Mouse (Mus musculus) left cerebral cortex, postnatal 36 days (tissue): ENCODE results near the gene Eif3a. TPM values are rescaled to one million over a fixed set of nuclear protein-coding genes. Genes with fewer than 3 reads are reported as not detected.

Experiments
- microRNA-seq: library from miRNA; unstranded; fragments of <30 nt; microRNA quantifications from one replicate; pipeline ENCODE4 v1.2.0, GENCODE M21; 2022
- total RNA-seq, 2 experiments: library from RNA; stranded (reverse); gene quantifications; 2 replicates each; pipeline ENCODE4 v1.2.3; 2021

The Eif3a gene
- total RNA-seq, 2 experiments from 2014 or later: 78.5 to 102 TPM

Small RNAs within 50 kb of the gene (microRNA-seq; reads per million reads assigned to microRNA genes)
- gene mmu-mir-3084-1: not detected

Other genes with a start within 250 kb of the Eif3a start
- gene Cacul1, start 209.6 kb downstream of the Eif3a start, total RNA-seq: 10 to 100 TPM; 45.6 to 54.5 TPM
- 10 to 100 TPM; 22.3 to 23.4 TPM for gene Nanos1, start 34.7 kb downstream of the Eif3a start, total RNA-seq
- 10 to 100 TPM; 38.0 to 47.4 TPM for gene Fam45a, start 20.9 kb upstream of the Eif3a start, total RNA-seq
- 10 to 100 TPM; 13.6 to 15.0 TPM for gene Sfxn4, start 70.8 kb upstream of the Eif3a start, total RNA-seq
- 10 to 100 TPM; 71.9 to 74.9 TPM for gene Prdx3, start 83.9 kb upstream of the Eif3a start, total RNA-seq
- gene Grk5, start 99.1 kb upstream of the Eif3a start, total RNA-seq: 10 to 100 TPM; 15.6 to 15.9 TPM